Mouse (Mus musculus): Measurements from ENCODE around the gene Fam222b. TPM values are rescaled to one million over a fixed set of nuclear protein-coding genes. Genes with fewer than 3 reads are reported as not detected.
"Not testable (repeated sequence)": the region's sequence is repeated elsewhere in the genome, so short reads cannot be mapped to it uniquely, and the experiment has no call there.

Fam222b gene
- total and polyA plus RNA-seq, 2 experiments from 2014 or later, result 10.8 to 11.1 TPM

DNA sequence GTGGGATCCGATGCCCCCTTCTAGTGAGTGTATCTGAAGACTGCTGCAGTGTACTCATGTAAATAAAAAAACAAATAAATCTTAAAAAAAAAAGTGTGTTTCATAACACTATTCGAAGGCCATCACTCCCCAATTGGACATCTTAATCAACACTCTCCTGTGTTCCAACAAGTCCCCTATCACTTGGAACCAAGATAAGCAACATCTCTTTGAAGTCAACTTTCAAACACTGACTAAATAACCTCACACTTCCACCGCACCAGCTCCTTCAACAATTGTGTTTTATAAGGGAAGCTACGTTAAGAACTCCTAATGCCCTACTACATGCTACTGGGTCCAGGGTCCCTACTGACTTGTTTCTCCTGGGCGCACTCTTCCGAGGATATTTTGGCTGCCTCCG, 88.0 kb downstream of the Fam222b start:
- WGBS, result 3% methylated on average over 7 of the region's 7 CpGs
- Histone ChIP-seq H3K4me3 (ENCODE audit: low read depth, low read length) (peak overlapping the region; percentile 94), H3K9me3 (replicated peaks; ENCODE audit: control insufficient read depth, low read length) (no peaks in the 10 kb centered on the region), H3K4me1 (ENCODE audit: control insufficient read depth, insufficient read depth) (peaks cover 13% of the 10 kb centered on the region), H3K36me3 (replicated peaks; ENCODE audit: control insufficient read depth, insufficient read depth, low read length) (peaks cover 29% of the 10 kb centered on the region), H3K27me3 (ENCODE audit: control insufficient read depth, insufficient read depth, low read length) (no peaks in the 10 kb centered on the region), H3K4me2 (ENCODE audit: low read depth, low read length) (peak overlapping the region; percentile 83), H3K9ac (replicated peaks; ENCODE audit: low read depth, low read length) (peak overlapping the region; percentile 84), H3K27ac (ENCODE audit: low read depth) (peak overlapping the region; percentile 90; the same call in 1 of the 2 replicates)
- DNase-seq (ENCODE audit: low spot score), result no peak
- TF ChIP-seq CTCF (IDR thresholded peaks at IDR 0.05; ENCODE audit: low read depth), result no peak
- TF ChIP-seq EP300 (IDR thresholded peaks at IDR 0.05; ENCODE audit: low read depth), result no peak
- ATAC-seq (ENCODE audit: insufficient read depth, low read depth), result no peak

DNA sequence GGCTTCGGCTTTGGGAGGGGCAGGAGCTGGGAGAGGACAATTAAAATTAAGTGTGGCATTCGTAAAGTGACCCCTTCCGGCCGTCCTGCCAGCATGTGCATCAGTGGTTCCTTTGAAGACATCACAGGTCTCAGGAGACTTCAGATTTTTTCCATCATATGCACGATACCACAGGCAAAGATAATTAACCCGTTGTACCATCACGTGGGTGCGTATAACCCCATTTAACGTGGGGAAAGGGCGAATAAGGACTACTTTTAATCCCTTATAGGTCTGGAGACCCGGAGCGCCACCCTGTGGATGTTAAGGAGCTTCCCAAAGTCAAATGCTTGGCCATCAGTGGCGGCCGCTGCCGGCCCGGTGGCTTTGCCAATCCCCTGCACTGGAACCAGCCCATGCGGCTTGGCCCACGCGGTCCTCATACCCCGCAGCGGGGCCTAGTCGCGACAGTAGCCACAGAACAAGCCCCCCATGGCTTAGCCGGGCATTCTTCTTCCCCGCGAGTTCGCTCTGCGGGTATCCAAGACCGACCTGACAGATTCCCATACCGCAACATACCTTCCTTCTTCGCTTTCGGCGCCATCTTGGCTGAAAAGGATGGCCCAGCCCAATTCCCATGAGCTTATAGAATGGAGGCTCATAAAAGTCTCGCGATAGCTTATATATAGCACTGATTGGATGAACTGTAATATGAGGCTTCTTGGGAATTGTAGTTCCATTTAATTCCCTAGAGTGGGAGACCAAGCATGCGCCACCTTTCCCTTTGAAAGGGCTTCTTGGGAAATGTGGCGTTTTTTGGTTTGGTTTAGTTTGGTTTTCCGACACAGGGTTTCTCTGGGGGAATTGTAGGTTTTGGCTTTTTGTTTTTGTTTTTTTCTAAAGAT, 88.7 kb downstream of the Fam222b start, which contains the start of gene Rpl23a:
Gene Rpl23a, minus strand, starts transcription at position 624 of the 884 bp plus-strand sequence.
- Histone ChIP-seq H3K27ac (ENCODE audit: low read depth) (peak within 1 kb of the TSS; percentile 90), H3K4me3 (ENCODE audit: low read depth, low read length) (peak within 1 kb of the TSS; percentile 94), H3K4me1 (ENCODE audit: control insufficient read depth, insufficient read depth) (peaks cover 12% of the 10 kb centered on the region), H3K9me3 (replicated peaks; ENCODE audit: control insufficient read depth, low read length) (no peaks in the 10 kb centered on the region), H3K36me3 (replicated peaks; ENCODE audit: control insufficient read depth, insufficient read depth, low read length) (peaks cover 29% of the 10 kb centered on the region), H3K4me2 (ENCODE audit: low read depth, low read length) (peak within 1 kb of the TSS; percentile 83), H3K9ac (replicated peaks; ENCODE audit: low read depth, low read length) (peak within 1 kb of the TSS; percentile 84), H3K27me3 (ENCODE audit: control insufficient read depth, insufficient read depth, low read length) (no peaks in the 10 kb centered on the region)
- WGBS, result 1% methylated on average over 38 of the region's 38 CpGs
- peak; percentile 88 for ATAC-seq (ENCODE audit: insufficient read depth, low read depth)
- DNase-seq (ENCODE audit: low spot score), result peak; percentile 99
- peak; percentile 29 for TF ChIP-seq CTCF (IDR thresholded peaks at IDR 0.05; ENCODE audit: low read depth)
- peak; percentile 84 for TF ChIP-seq EP300 (IDR thresholded peaks at IDR 0.05; ENCODE audit: low read depth)

DNA sequence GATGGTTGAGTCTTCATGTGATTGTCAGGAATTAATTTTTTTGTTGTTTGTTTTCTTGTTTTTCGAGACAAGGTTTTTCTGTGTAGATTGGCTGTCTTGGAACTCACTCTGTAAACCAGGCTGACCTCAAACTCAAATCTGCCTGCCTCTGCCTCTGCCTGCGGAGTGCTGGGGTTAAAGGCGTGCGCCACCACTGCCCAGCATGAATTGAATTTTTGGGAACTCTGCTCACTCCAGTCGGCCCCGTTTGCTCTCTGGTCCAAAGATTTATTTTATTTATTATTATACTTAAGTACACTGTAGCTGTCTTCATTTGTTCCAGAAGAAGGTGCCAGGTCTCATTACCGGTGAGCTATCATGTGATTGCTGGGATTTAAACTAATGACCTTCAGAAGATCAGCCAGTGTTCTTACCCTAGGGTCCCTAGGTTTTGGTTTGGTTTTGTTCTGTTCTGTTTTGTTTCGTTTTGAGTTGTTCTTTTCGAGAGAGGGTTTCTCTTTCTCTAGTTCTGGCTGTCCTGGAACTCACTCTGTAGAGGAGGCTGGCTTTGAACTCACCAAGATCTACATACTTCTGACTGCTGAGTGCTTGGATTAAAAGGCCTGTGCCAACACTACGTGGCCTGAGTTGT, 89.5 kb downstream of the Fam222b start:
- WGBS, result 53% methylated on average over 10 of the region's 10 CpGs
- Histone ChIP-seq H3K36me3 (replicated peaks; ENCODE audit: control insufficient read depth, insufficient read depth, low read length) (peaks cover 29% of the 10 kb centered on the region), H3K4me3 (ENCODE audit: low read depth, low read length) (peak overlapping the region; percentile 94; the same call in 1 of the 2 replicates), H3K27ac (ENCODE audit: low read depth) (no peak overlapping the region), H3K4me1 (ENCODE audit: control insufficient read depth, insufficient read depth) (peaks cover 12% of the 10 kb centered on the region), H3K4me2 (ENCODE audit: low read depth, low read length) (peak overlapping the region; percentile 83), H3K27me3 (ENCODE audit: control insufficient read depth, insufficient read depth, low read length) (no peaks in the 10 kb centered on the region), H3K9ac (replicated peaks; ENCODE audit: low read depth, low read length) (no peak overlapping the region), H3K9me3 (replicated peaks; ENCODE audit: control insufficient read depth, low read length) (no peaks in the 10 kb centered on the region)
- TF ChIP-seq CTCF (IDR thresholded peaks at IDR 0.05; ENCODE audit: low read depth), result no peak
- no peak for TF ChIP-seq EP300 (IDR thresholded peaks at IDR 0.05; ENCODE audit: low read depth)
- no peak for DNase-seq (ENCODE audit: low spot score)
- no peak for ATAC-seq (ENCODE audit: insufficient read depth, low read depth)

DNA sequence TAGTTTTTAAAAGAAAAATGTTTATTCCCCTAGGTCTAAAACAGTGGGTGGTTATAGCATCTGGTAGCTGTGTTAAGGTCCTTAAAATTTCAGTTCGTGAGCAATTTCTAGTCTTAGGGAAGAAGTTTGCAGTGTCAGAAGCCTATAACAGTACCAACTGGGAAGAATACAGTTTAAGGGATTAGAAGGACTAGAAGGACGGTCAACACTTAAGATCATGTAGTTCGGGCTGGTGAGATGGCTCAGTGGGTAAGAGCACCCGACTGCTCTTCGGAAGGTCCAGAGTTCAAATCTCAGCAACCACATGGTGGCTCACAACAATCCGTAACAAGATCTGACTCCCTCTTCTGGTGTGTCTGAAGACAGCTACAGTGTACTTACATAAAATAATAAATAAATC, 90.2 kb downstream of the Fam222b start:
- WGBS, result 91% methylated on average over 6 of the region's 6 CpGs
- H3K4me2 ChIP-seq (ENCODE audit: low read depth, low read length); ATAC-seq (ENCODE audit: insufficient read depth, low read depth); DNase-seq (ENCODE audit: low spot score); H3K27ac ChIP-seq (ENCODE audit: low read depth); H3K9ac ChIP-seq (replicated peaks; ENCODE audit: low read depth, low read length); H3K9me3 ChIP-seq (replicated peaks; ENCODE audit: control insufficient read depth, low read length); H3K27me3 ChIP-seq (ENCODE audit: control insufficient read depth, insufficient read depth, low read length); H3K4me3 ChIP-seq (ENCODE audit: low read depth, low read length): not testable (repeated sequence)
- H3K36me3 ChIP-seq (replicated peaks; ENCODE audit: control insufficient read depth, insufficient read depth, low read length), result peaks cover 25% of the 10 kb centered on the region
- peaks cover 12% of the 10 kb centered on the region for H3K4me1 ChIP-seq (ENCODE audit: control insufficient read depth, insufficient read depth)

DNA sequence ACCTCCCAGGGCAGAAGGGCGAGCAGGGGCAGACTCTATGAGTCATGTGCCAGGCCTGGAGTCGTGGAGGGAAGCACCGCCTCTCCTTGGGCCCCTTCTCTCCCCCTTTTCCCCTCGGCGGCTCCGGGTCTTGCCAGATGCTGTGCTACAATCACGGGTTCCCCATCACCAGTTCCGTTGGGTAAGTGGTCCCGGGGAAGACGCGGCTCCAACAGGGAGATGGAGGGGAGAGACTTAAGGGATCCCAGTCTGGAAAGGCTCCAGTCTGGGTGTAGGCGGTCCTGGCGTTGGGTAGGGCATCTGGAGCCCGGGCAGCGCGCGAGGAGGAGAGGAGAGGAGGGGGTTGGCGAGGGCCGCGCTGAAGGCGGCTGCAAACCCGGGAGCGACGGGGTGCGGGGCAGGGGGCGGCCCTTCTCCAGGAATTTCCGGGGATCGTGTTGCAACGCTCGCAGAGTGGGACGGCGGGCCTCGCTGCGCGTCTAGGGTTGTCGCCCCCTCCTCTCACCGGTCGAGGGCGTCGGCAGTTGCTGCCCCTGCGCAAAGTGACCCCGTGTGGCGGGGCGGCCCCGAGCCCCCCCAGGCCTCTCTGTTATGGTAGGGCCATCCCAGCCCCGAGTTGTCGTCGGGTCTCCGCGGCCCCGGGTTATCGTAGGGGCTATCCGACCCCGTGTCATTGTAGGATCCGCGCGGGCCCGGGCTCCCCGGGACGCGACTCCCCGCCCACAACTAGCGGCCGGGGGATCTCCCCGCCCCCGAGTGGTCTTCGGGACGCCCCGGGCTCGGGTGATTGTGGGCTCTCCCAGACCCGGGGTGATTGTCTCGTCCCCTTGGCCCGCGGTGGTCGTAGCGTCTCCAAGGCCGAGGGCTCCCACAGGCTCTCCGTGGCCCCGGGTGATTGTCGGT, 94.1 kb downstream of the Fam222b start, which contains the start of gene Rab34:
Gene Rab34, plus strand, starts transcription at position 100 of the 903 bp plus-strand sequence.
- Histone ChIP-seq H3K4me2 (ENCODE audit: low read depth, low read length) (peak within 1 kb of the TSS; percentile 74), H3K27ac (ENCODE audit: low read depth) (peak within 1 kb of the TSS; percentile 78), H3K36me3 (replicated peaks; ENCODE audit: control insufficient read depth, insufficient read depth, low read length) (peaks cover 20% of the 10 kb centered on the region), H3K9me3 (replicated peaks; ENCODE audit: control insufficient read depth, low read length) (no peaks in the 10 kb centered on the region), H3K4me1 (ENCODE audit: control insufficient read depth, insufficient read depth) (peaks cover 6% of the 10 kb centered on the region; the same call in 1 of the 2 replicates), H3K4me3 (ENCODE audit: low read depth, low read length) (peak within 1 kb of the TSS; percentile 71), H3K9ac (replicated peaks; ENCODE audit: low read depth, low read length) (peak within 1 kb of the TSS; percentile 78), H3K27me3 (ENCODE audit: control insufficient read depth, insufficient read depth, low read length) (no peaks in the 10 kb centered on the region)
- no peak for TF ChIP-seq EP300 (IDR thresholded peaks at IDR 0.05; ENCODE audit: low read depth)
- TF ChIP-seq CTCF (IDR thresholded peaks at IDR 0.05; ENCODE audit: low read depth), result no peak
- WGBS, result under 1% methylated on average over 78 of the region's 80 CpGs
- DNase-seq (ENCODE audit: low spot score) (peak; percentile 72), ATAC-seq (ENCODE audit: insufficient read depth, low read depth) (peak; percentile 72)
